Mouse (Mus musculus) lung, embryonic 14.5 days (tissue): ENCODE data around the gene Cdh11. TPM values are rescaled to one million over a fixed set of nuclear protein-coding genes. Genes with fewer than 3 reads are reported as not detected.

Experiments used
- ATAC-seq: fragments of 200-750 bp; cut with Nextera tagmentation; 2 replicates; pipeline ENCODE4 v1.8.0; 2017; ENCODE audit warnings: mild to moderate bottlenecking, moderate TSS enrichment, moderate library complexity; ENCODE audit not compliant: insufficient read depth
- DNase-seq: peaks from one replicate; pipeline ENCODE4 v3.0.0-alpha.2; 2015
- H3K27ac ChIP-seq: fragments of 300-500 bp; sonication (generic); 2 replicates; pipeline ENCODE4 v1.5.1; 2014; ENCODE audit warnings: low read depth, mild to moderate bottlenecking, moderate library complexity
- H3K27me3 ChIP-seq: fragments of 300-500 bp; sonication (generic); 2 replicates; pipeline ENCODE4 v1.6.1; 2014; ENCODE audit warnings: low read length, control low read depth; ENCODE audit not compliant: insufficient read depth
- H3K36me3 ChIP-seq: fragments of 300-500 bp; sonication (generic); 2 replicates; pipeline ENCODE4 v1.6.1; 2014; ENCODE audit warnings: control low read depth; ENCODE audit not compliant: insufficient read depth
- H3K4me1 ChIP-seq: fragments of 300-500 bp; sonication (generic); 2 replicates; pipeline ENCODE4 v1.6.1; 2014; ENCODE audit warnings: antibody characterized with exemption, control low read depth; ENCODE audit not compliant: insufficient read depth
- H3K4me2 ChIP-seq: fragments of 300-500 bp; sonication (generic); 2 replicates; pipeline ENCODE4 v1.6.1; 2014; ENCODE audit warnings: mild to moderate bottlenecking
- H3K4me3 ChIP-seq: fragments of 300-500 bp; sonication (generic); 2 replicates; pipeline ENCODE4 v1.5.1; 2014; ENCODE audit warnings: low read depth, low read length
- H3K9ac ChIP-seq: fragments of 300-500 bp; sonication (generic); 2 replicates; pipeline ENCODE4 v1.6.1; 2014
- H3K9me3 ChIP-seq: fragments of 300-500 bp; sonication (generic); 2 replicates; pipeline ENCODE4 v1.6.1; 2016; ENCODE audit warnings: low read depth, low read length, control low read depth
- CTCF ChIP-seq: IDR thresholded peaks from 2 replicates; pipeline ENCODE4 v1.5.1; 2016; ENCODE audit warnings: antibody characterized with exemption, low read depth
- WGBS: fragments of 180-500 bp; shearing (Covaris S2); extraction: QIAGEN DNeasy Blood & Tissue Kit; methylation state at CpG from one replicate; pipeline ENCODE4 v1.1.7; 2014; 5-methylcytosine and 5-hydroxymethylcytosine counted together
- polyA plus RNA-seq: library from polyadenylated mRNA; unstranded; fragments of >200 nt; fragmentation: Nextera tagmentation; extraction: Ambion mirVana; gene quantifications from 2 replicates; pipeline ENCODE4 v1.2.1, GENCODE M21; 2014

The Cdh11 gene
- 249 and 263 TPM in 2 replicates for polyA plus RNA-seq

DNA sequence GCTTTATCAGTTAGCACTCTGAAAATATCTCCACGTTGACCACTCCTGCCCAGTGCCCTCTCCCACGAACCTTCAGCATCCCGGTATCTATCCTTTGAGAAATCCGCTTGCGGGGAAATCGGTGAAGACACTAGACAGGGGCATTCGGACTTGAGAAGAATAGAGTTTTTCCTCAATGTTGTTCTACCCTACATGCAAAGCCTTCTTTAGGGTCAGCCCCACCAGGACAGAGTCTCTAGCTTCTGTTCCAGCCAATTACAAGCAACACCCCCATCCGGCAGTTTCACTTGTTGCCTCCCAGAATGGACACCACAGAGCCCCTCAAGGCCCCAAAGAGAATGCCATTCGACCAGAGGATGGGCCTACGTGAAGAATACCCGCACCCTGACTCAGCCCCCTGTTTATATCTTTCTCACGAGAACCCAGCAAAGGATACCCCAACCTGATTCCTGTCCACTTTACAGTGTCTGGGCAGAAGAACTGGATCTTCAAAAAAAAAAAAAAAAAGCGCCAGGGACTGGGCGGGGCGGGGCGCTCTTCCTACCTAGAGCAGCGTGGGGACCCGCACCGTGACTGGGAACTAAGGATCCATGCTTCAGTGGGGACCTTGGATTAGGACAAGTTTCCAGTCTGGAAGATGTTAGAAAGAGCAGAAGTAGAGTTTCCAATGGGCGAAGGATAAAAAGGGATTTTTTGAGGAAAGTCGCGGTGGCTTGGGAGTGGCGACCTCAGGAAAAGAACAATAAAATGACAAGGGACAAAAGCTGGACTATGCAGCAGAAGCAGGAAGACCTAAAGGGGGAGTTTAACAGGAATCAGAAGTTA, at the start of gene Cdh11:
Cdh11 (minus strand) TSS at position 51 of the 825 bp plus-strand sequence.
- H3K27me3 ChIP-seq: no peaks in the 10 kb centered on the region
- ATAC-seq (peak; percentile 4), DNase-seq (peak; percentile 64)
- 3% methylated on average over 23 of the region's 23 CpGs for WGBS
- no peak for TF ChIP-seq CTCF
- H3K4me2 ChIP-seq: peak within 1 kb of the TSS; percentile 82
- no peaks in the 10 kb centered on the region for H3K4me1 ChIP-seq
- 0 out of 2 replicates have a peak, but pooled peaks cover 3% of the 10 kb centered on the region for H3K36me3 ChIP-seq
- H3K27ac ChIP-seq: peak within 1 kb of the TSS; percentile 99
- H3K4me3 ChIP-seq: peak within 1 kb of the TSS; percentile 85
- H3K9ac ChIP-seq: peak within 1 kb of the TSS; percentile 99
- no peaks in the 10 kb centered on the region for H3K9me3 ChIP-seq

DNA sequence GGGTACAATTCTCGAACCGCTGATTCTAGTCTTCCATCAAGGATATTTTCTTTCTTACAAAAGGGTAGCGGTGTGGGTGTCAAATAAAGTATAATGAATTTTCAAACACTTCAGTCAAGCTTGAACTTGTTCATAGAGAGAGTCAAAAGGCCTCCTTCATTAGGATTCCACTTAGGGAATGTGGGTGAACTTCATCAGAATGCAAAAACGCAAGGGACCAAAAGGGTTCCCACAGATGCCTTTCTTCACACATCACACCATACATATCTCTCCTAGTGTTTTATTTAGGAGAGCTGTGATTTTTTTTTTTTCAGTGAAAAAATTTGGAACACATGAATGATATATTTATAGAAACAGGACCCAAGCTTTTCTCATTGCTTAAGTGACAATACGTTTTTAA, 28.5 kb upstream of the Cdh11 start:
- Histone ChIP-seq H3K27ac (no peak overlapping the region), H3K9ac (no peak overlapping the region), H3K4me3 (no peak overlapping the region), H3K9me3 (no peaks in the 10 kb centered on the region), H3K4me2 (no peak overlapping the region), H3K36me3 (no peaks in the 10 kb centered on the region), H3K27me3 (no peaks in the 10 kb centered on the region), H3K4me1 (no peaks in the 10 kb centered on the region)
- ATAC-seq: no peak
- WGBS: 66% methylated on average over 5 of the region's 5 CpGs
- TF ChIP-seq CTCF: no peak
- DNase-seq: peak; percentile 23

DNA sequence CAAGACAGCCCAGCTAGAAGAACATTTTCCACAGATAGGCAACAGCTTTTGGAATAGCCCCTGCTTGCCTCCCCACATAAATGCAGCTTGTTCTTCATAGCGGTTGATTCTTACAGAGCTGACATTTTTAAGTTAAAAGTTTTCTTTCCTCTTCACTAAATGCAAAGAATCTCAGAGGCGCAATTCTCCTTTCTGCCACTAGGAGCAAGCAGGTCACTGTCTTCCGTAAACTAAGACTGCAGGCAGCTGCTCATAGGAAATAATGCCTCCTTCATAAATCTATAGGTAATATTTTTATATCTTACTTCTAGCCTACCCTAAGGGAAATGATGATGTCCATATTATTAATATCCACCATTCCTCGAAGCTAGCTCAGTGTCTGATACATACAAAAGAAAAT, 4.9 kb upstream of the Cdh11 start:
- TF ChIP-seq CTCF: peak; percentile 81
- Histone ChIP-seq H3K27ac (no peak overlapping the region), H3K4me3 (no peak overlapping the region), H3K27me3 (no peaks in the 10 kb centered on the region), H3K9ac (no peak overlapping the region), H3K4me1 (no peaks in the 10 kb centered on the region), H3K4me2 (no peak overlapping the region), H3K36me3 (no peaks in the 10 kb centered on the region), H3K9me3 (no peaks in the 10 kb centered on the region)
- WGBS: 32% methylated on average over 4 of the region's 4 CpGs
- DNase-seq (peak; percentile 85), ATAC-seq (no peak)

DNA sequence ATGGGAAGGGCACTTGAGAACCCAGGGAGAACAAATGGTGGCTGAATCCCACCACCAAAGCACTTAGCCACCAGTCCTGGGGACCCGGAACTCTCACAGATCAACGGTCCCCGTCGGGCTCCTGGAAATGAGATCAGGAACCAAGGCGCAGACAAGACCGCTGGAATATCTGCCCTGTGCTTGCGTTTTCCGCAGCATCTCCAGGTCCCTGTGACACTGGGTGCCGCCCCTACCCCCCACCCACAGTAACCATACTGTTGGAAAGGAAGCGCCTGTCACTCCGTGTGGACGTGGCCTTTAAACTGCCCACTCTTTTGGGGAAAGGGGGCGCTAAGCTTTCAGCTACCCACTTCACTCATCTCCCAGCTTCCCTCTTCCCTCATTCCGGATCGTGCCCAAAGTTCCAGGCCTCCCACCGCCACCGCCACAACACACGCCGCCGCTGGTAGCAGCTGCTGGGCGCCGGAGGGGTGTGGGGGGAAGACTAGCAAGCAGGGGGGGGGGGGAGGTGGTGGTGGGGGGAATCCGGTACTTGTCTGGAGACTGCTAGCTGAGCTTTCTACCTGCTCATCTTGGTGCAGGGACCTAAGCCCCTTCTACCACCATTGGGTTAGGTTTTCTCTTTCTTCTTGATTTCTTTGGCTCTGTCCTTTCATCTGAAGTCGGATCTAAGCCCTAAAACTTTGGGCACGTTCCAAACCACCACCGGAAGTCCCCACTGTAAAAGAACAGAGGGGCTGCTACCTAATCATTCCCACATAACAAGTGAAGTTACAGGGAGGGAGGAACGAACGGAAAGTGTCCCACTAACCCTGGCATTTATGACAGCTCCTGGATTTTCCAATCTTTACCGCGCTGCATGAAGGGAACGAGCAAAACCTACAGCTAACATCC, 1.3 kb upstream of the Cdh11 start:
- H3K27me3 ChIP-seq: no peaks in the 10 kb centered on the region
- H3K4me1 ChIP-seq: no peaks in the 10 kb centered on the region
- 4% methylated on average over 30 of the region's 31 CpGs for WGBS
- DNase-seq (peak; percentile 74), ATAC-seq (peak; percentile 28)
- H3K4me2 ChIP-seq: peak overlapping the region; percentile 82
- H3K9ac ChIP-seq: peak overlapping the region; percentile 99
- H3K9me3 ChIP-seq: no peaks in the 10 kb centered on the region
- H3K36me3 ChIP-seq: no peaks in the 10 kb centered on the region
- H3K4me3 ChIP-seq: peak overlapping the region; percentile 85
- no peak for TF ChIP-seq CTCF
- peak overlapping the region; percentile 99 for H3K27ac ChIP-seq

DNA sequence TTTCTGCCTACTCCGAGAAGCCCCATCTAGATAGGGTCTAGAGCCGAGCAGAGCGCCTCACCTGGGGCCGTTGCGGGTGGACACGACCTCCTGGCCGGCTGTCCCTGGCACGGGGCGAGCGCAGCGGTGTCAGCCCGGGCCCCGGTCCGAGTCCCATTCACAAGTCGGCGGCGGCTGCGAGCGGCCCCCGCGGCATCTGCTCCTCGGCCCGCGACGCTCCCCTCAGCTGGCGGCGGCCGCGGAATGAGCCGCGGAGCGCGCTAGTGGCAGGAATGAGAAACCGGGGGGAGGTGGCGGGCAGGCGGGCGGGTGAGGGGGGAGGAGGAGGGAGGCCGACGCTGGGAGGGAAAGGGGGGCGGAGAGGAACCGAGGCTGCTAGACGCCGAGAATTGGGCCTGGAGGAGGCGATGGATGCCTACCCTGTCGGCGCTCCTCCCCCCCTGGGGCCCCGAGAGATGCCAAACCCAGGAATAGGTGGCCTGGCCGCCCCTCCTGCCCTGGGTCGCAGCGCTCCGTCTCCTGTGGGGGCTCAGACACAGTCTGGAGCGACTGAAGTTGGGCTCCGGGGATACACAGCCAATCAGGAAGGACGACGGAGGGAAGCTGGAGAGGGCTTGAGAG, 497 bp downstream of the Cdh11 start:
- 0 out of 2 replicates have a peak, but pooled peaks cover 4% of the 10 kb centered on the region for H3K36me3 ChIP-seq
- H3K27ac ChIP-seq: peak overlapping the region; percentile 99
- ATAC-seq (peak; percentile 87), DNase-seq (peak; percentile 90)
- peak overlapping the region; percentile 99 for H3K9ac ChIP-seq
- H3K4me2 ChIP-seq: peak overlapping the region; percentile 82
- WGBS: under 1% methylated on average over 53 of the region's 55 CpGs
- peak; percentile 53 for TF ChIP-seq CTCF
- no peaks in the 10 kb centered on the region for H3K27me3 ChIP-seq
- no peaks in the 10 kb centered on the region for H3K9me3 ChIP-seq
- H3K4me1 ChIP-seq: no peaks in the 10 kb centered on the region
- peak overlapping the region; percentile 85 for H3K4me3 ChIP-seq

DNA sequence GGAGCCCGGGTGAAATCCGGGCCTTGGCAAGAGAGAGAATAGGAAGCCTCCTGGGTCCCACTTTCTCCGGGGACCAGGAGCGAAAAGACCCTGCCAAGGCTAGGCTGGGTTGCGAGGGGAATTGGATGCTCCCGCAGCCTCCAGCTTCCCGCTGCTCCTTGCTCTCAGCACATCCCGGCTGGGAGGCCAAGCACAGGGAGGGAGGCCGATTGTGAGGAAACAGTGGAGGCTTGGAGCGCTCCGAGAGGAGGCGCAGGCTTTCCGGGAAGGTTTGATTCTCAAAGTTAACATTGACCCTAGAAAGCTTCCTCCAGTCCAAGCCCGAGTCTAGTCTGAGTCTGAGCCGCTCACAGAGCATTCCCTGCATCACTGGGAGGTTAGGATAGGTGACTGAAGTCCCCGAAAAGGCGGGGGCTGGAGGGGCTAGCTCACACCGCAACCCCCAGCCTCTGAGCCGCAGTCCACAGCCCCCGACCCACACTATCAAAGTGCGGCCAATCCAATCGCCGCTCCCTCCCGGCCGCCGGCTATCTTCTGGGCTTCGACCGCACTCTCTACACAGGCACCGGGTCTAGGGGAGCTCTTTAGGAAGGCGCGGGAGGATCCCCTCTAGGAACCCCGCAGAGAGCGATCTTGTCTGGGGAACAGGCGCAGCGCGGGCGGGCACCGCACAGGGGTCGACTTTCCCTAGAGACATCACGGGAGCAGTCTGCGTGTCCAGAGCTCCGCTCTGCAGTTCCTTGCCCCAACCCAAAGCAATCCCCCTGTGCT, 1.4 kb downstream of the Cdh11 start:
- peak overlapping the region; percentile 85 for H3K4me3 ChIP-seq
- DNase-seq (peak; percentile 64), ATAC-seq (peak; percentile 9; the same call in 1 of the 2 replicates)
- H3K27ac ChIP-seq: peak overlapping the region; percentile 99
- WGBS: under 1% methylated on average over 42 of the region's 42 CpGs
- peak overlapping the region; percentile 82 for H3K4me2 ChIP-seq
- H3K27me3 ChIP-seq: no peaks in the 10 kb centered on the region
- peaks cover 6% of the 10 kb centered on the region; the same call in 1 of the 2 replicates for H3K36me3 ChIP-seq
- H3K4me1 ChIP-seq: no peaks in the 10 kb centered on the region
- TF ChIP-seq CTCF: no peak
- no peaks in the 10 kb centered on the region for H3K9me3 ChIP-seq
- peak overlapping the region; percentile 99 for H3K9ac ChIP-seq
